Mouse (Mus musculus): Measurements from ENCODE around the gene Tbc1d1. TPM values are rescaled to one million over a fixed set of nuclear protein-coding genes. Genes with fewer than 3 reads are reported as not detected.

Tbc1d1 gene
- total and polyA plus RNA-seq, 3 experiments = 9.7 to 14.2 (median 10.2) TPM

- DNase-seq = no peak
These were observed 50.8 kb downstream of the Tbc1d1 start for GRCm38 (mm10) chr5:64206875-64207274.

- DNase-seq = no peak
These were observed 51.7 kb downstream of the Tbc1d1 start for GRCm38 (mm10) chr5:64207800-64208199.

GRCm38 (mm10) chr5:64210817-64211216 is 54.7 kb downstream of the Tbc1d1 start:
- no peak for DNase-seq

- DNase-seq = no peak
These were observed 55.2 kb downstream of the Tbc1d1 start for GRCm38 (mm10) chr5:64211284-64211683.

GRCm38 (mm10) chr5:64212206-64212605 is 56.1 kb downstream of the Tbc1d1 start:
- peak; percentile 52 for DNase-seq

- DNase-seq = no peak
These were observed 56.5 kb downstream of the Tbc1d1 start for GRCm38 (mm10) chr5:64212619-64213018.

GRCm38 (mm10) chr5:64215806-64216205 is 59.7 kb downstream of the Tbc1d1 start:
- no peak for DNase-seq

- DNase-seq = no peak
These were observed 60.2 kb downstream of the Tbc1d1 start for GRCm38 (mm10) chr5:64216326-64216725.

- no peak for DNase-seq
These were observed 61.2 kb downstream of the Tbc1d1 start for GRCm38 (mm10) chr5:64217256-64217655.

GRCm38 (mm10) chr5:64217816-64218602 is 61.9 kb downstream of the Tbc1d1 start:
- DNase-seq = no peak

- DNase-seq = no peak
These were observed 62.5 kb downstream of the Tbc1d1 start for GRCm38 (mm10) chr5:64218603-64218999.

- no peak for DNase-seq
These were observed 64.7 kb downstream of the Tbc1d1 start for GRCm38 (mm10) chr5:64220776-64221175.

GRCm38 (mm10) chr5:64224735-64225425 is 68.8 kb downstream of the Tbc1d1 start:
- no peak for DNase-seq

GRCm38 (mm10) chr5:64228252-64228651 is 72.1 kb downstream of the Tbc1d1 start:
- no peak for DNase-seq

GRCm38 (mm10) chr5:64229336-64229866 is 73.3 kb downstream of the Tbc1d1 start:
- no peak for DNase-seq

- DNase-seq = peak; percentile 96
These were observed 74.0 kb downstream of the Tbc1d1 start for GRCm38 (mm10) chr5:64230061-64230466.

- peak; percentile 36 for DNase-seq
These were observed 74.5 kb downstream of the Tbc1d1 start for GRCm38 (mm10) chr5:64230507-64231041.

- no peak for DNase-seq
These were observed 76.8 kb downstream of the Tbc1d1 start for GRCm38 (mm10) chr5:64232872-64233271.

GRCm38 (mm10) chr5:64234269-64234985 is 78.3 kb downstream of the Tbc1d1 start:
- DNase-seq = no peak

- no peak for DNase-seq
These were observed 79.1 kb downstream of the Tbc1d1 start for GRCm38 (mm10) chr5:64235250-64235649.

- DNase-seq = no peak
These were observed 80.5 kb downstream of the Tbc1d1 start for GRCm38 (mm10) chr5:64236561-64236960.

- no peak for DNase-seq
These were observed 81.2 kb downstream of the Tbc1d1 start for GRCm38 (mm10) chr5:64237263-64237662.
